Mouse (Mus musculus) heart, embryonic 10.5 days (tissue): ENCODE results near the gene Nrxn1. TPM values are rescaled to one million over a fixed set of nuclear protein-coding genes. Genes with fewer than 3 reads are reported as not detected.

Experiments used
- DNase-seq: peaks from one replicate; pipeline ENCODE4 v3.0.0-alpha.2; 2017; ENCODE audit warnings: low spot score
- H3K27ac ChIP-seq: fragments of 300-500 bp; sonication (generic); 2 replicates; pipeline ENCODE4 v1.5.1; 2016; ENCODE audit warnings: mild to moderate bottlenecking
- H3K27me3 ChIP-seq: fragments of 300-500 bp; sonication (generic); 2 replicates; pipeline ENCODE4 v1.6.1; 2016; ENCODE audit warnings: mild to moderate bottlenecking; ENCODE audit not compliant: poor library complexity, insufficient read depth, severe bottlenecking
- H3K36me3 ChIP-seq: fragments of 300-500 bp; sonication (generic); 2 replicates; pipeline ENCODE4 v1.6.1; 2016; ENCODE audit warnings: mild to moderate bottlenecking, moderate library complexity
- H3K4me1 ChIP-seq: fragments of 300-500 bp; sonication (generic); 2 replicates; pipeline ENCODE4 v1.6.1; 2016; ENCODE audit warnings: mild to moderate bottlenecking
- H3K4me3 ChIP-seq: fragments of 300-500 bp; sonication (generic); 2 replicates; pipeline ENCODE4 v1.5.1; 2016; ENCODE audit warnings: mild to moderate bottlenecking, moderate library complexity
- H3K9me3 ChIP-seq: fragments of 300-500 bp; sonication (generic); 2 replicates; pipeline ENCODE4 v1.6.1; 2016; ENCODE audit warnings: mild to moderate bottlenecking, moderate library complexity
- WGBS: fragments of 180-500 bp; shearing (Covaris S2); methylation state at CpG from one replicate; pipeline ENCODE4 v1.1.7; 2016; 5-methylcytosine and 5-hydroxymethylcytosine counted together
- polyA plus RNA-seq: library from polyadenylated mRNA; unstranded; fragments of >200 nt; fragmentation: Nextera tagmentation; extraction: Ambion mirVana; gene quantifications from 2 replicates; pipeline ENCODE4 v1.2.1, GENCODE M21; 2016

The Nrxn1 gene
- polyA plus RNA-seq, 1 experiment from 2014 or later, result 2.2 TPM

DNA sequence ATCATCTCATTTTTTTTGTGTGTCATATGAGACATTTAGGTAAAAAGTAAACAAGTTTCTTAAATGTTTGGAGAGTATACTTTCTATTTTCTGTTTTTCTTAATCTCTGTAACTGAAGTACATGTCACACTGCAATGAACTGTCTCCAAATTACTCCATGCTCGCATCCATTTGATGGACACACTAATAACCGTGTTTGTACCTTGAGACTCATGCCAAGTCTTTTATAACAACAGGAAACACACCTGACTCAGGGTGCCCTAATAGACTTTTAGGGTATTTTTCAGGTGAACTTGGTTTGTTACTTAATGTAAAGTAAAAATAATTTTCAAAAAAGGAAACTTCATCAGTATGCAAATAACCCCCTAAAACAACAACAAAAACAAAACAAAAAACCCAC lies 180.1 kb downstream of the Nrxn1 start:
- Histone ChIP-seq H3K4me3 (no peak overlapping the region), H3K9me3 (no peaks in the 10 kb centered on the region), H3K4me1 (no peaks in the 10 kb centered on the region), H3K27me3 (no peaks in the 10 kb centered on the region), H3K36me3 (no peaks in the 10 kb centered on the region), H3K27ac (no peak overlapping the region)
- no peak for DNase-seq
- 87% methylated on average over 2 of the region's 2 CpGs for WGBS

DNA sequence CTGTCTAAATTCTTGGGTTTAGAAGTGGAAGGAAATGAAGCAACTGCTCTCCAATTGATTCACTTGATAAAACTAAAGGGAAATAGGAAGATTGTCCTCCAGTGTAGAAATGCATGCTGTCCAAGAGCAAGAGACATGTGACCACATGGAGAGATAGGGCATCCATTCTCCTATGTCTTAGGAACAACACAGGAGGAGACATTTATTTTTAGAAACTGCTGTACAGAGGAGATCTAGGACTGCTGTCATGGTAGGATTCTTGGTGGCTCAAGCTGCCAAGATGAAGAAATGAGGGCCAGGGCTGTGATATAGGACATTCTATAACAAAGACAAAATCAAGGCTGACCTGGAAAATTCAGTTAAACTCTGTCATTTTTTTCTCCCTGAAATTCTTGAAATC lies 180.5 kb downstream of the Nrxn1 start:
- Histone ChIP-seq H3K4me3 (no peak overlapping the region), H3K36me3 (no peaks in the 10 kb centered on the region), H3K9me3 (no peaks in the 10 kb centered on the region), H3K27ac (no peak overlapping the region), H3K27me3 (no peaks in the 10 kb centered on the region), H3K4me1 (no peaks in the 10 kb centered on the region)
- DNase-seq, result no peak

- WGBS, result 87% methylated on average over 6 of the region's 6 CpGs
- Histone ChIP-seq H3K36me3 (no peaks in the 10 kb centered on the region), H3K4me1 (no peaks in the 10 kb centered on the region), H3K4me3 (no peak overlapping the region), H3K27ac (no peak overlapping the region), H3K9me3 (no peaks in the 10 kb centered on the region), H3K27me3 (no peaks in the 10 kb centered on the region)
- DNase-seq, result no peak
Measured at GRCm38 (mm10) chr17:90906118-90907093, 186.5 kb downstream of the Nrxn1 start.

GRCm38 (mm10) chr17:90905143-90905542 lies 187.7 kb downstream of the Nrxn1 start:
- H3K4me3 ChIP-seq, result no peak overlapping the region
- H3K27me3 ChIP-seq, result no peaks in the 10 kb centered on the region
- DNase-seq, result no peak
- H3K9me3 ChIP-seq, result no peaks in the 10 kb centered on the region
- H3K36me3 ChIP-seq, result no peaks in the 10 kb centered on the region
- H3K4me1 ChIP-seq, result no peaks in the 10 kb centered on the region
- 81% methylated on average over 5 of the region's 5 CpGs for WGBS
- H3K27ac ChIP-seq, result no peak overlapping the region

DNA sequence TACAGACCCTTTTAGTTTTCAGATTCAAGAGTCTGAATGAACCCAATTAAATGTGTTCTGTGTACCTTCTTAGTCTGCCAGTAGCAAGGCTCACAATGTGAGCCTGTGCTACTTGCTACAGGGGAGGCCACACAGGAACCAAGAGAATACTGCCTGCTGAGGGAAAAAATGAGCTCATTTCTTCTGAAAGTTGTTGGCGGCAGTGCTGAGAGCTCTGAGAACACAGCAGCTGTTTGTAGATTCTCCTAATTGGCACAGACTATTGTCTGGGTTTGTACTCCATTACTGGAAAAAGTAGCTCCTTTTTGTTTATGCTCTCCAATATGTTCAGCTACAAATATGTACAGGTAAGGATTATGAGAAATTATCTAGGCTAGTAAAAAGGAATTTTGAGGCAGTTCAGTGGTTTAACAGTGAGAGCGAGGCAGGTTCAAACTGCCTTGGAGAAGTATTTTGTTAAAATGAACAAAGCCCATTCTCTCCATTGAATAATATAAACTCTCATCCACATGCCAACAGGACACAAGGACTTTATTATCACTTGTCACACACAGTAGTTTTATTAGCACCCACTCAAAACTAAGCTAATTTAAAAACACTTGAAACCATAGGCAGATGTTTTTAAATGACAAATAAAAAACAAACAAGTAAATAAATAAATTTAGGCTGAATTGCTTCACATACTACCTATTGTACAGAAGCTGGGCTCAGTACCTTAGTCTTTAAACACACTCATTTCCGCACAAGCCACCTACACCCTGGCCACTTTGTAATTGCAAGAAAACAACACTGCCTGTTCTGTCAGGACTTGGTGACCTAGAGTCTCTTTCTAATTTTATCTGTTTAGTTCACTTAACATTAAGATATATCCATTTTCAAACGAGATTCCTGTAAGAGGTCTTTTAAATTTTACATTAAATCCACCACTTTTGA lies 200.3 kb downstream of the Nrxn1 start:
- no peak overlapping the region for H3K27ac ChIP-seq
- H3K9me3 ChIP-seq, result no peaks in the 10 kb centered on the region
- DNase-seq, result no peak
- 60% methylated on average over 4 of the region's 4 CpGs for WGBS
- no peaks in the 10 kb centered on the region for H3K36me3 ChIP-seq
- H3K4me3 ChIP-seq, result no peak overlapping the region
- H3K4me1 ChIP-seq, result no peaks in the 10 kb centered on the region
- H3K27me3 ChIP-seq, result no peaks in the 10 kb centered on the region

DNA sequence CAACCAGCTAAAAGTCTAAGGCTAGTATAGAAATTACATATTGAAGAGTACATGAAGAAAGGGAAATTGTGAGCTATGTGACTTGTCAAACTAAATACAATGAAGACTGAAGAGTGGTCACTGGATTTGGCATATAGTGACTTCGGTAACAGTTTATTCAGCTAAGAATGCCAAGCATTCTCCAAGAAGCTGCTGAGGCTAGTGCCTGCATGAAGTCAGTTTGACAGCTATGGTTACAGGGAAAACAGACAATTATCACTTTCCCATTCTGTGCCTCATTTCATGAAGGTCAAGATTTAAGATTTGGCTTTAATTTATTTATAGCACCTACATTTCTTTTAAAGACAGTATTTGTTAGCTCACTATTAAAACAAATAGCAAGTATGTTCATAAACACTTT lies 201.2 kb downstream of the Nrxn1 start:
- Histone ChIP-seq H3K36me3 (no peaks in the 10 kb centered on the region), H3K27me3 (no peaks in the 10 kb centered on the region), H3K4me3 (no peak overlapping the region), H3K4me1 (no peaks in the 10 kb centered on the region), H3K27ac (no peak overlapping the region), H3K9me3 (no peaks in the 10 kb centered on the region)
- WGBS, result 49% methylated on average over 1 of the region's 1 CpGs
- DNase-seq, result no peak

DNA sequence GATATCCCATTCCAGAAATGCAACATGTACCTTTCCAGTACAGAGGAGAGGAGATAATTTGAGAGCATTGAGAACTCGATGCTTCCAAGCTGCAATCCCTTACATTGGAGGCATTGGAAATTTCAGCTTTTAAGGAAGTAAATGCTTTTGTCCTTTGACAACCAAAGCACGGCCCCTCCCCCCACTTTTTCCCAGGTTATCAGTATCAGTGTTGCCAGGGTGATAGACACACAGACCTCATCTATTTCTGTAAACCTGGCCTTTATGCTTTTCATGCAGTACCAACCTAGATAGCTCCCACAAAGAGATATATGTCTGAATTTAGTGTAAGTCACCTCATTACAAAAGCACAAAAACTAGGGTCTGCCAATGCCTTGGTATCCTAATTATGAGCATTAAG lies 235.6 kb downstream of the Nrxn1 start:
- no peak overlapping the region for H3K27ac ChIP-seq
- no peaks in the 10 kb centered on the region for H3K27me3 ChIP-seq
- WGBS, result 42% methylated on average over 2 of the region's 2 CpGs
- DNase-seq, result no peak
- H3K9me3 ChIP-seq, result no peaks in the 10 kb centered on the region
- H3K4me3 ChIP-seq, result no peak overlapping the region
- H3K36me3 ChIP-seq, result no peaks in the 10 kb centered on the region
- no peaks in the 10 kb centered on the region for H3K4me1 ChIP-seq

DNA sequence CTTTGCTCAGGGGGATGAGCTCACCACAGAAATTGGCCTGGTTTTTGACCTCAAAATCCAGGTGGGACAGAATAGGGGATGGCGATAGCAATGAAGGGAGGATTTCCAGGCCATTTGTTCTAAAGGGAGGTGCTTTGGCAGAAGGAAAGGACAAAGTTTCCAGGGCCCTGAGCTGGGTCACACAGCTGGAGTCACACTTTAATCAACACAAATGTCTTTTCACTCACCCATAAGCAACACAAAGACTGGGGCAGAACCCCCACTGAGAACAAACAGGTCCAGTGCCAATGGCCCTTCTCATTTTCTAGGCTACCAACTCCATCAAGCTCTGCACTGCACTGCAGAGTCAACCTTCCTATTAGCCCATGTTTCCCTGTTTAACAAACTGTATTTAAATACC lies 249.0 kb downstream of the Nrxn1 start:
- Histone ChIP-seq H3K4me3 (no peak overlapping the region), H3K36me3 (no peaks in the 10 kb centered on the region), H3K9me3 (no peaks in the 10 kb centered on the region), H3K27me3 (no peaks in the 10 kb centered on the region), H3K4me1 (no peaks in the 10 kb centered on the region), H3K27ac (no peak overlapping the region)
- 33% methylated on average over 1 of the region's 1 CpGs for WGBS
- no peak for DNase-seq

- DNase-seq, result no peak
- Histone ChIP-seq H3K36me3 (no peaks in the 10 kb centered on the region), H3K27me3 (no peaks in the 10 kb centered on the region), H3K27ac (no peak overlapping the region), H3K9me3 (no peaks in the 10 kb centered on the region), H3K4me3 (no peak overlapping the region), H3K4me1 (no peaks in the 10 kb centered on the region)
Measured at GRCm38 (mm10) chr17:90843072-90843611, 249.7 kb downstream of the Nrxn1 start.

DNA sequence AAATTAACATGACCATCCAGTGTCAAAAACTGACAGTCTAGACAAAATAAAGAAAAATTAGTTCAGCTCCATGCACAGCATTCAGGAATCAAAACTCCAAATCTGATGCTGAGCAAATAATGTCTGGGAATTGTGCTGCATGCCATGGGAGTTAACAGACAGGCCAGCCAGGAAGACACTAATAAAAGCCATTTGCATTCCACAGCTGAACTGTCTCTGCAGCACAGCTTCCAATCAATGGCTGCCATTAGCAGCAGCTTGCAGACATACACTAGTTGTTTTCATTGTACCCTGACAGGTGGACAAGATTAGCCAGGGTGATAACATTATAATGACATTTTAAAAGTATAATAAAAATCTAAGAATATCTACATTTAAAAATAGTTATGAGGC lies 255.9 kb downstream of the Nrxn1 start:
- no peaks in the 10 kb centered on the region for H3K36me3 ChIP-seq
- no peak overlapping the region for H3K4me3 ChIP-seq
- H3K9me3 ChIP-seq, result no peaks in the 10 kb centered on the region
- DNase-seq, result no peak
- no peaks in the 10 kb centered on the region for H3K4me1 ChIP-seq
- no peak overlapping the region for H3K27ac ChIP-seq
- no peaks in the 10 kb centered on the region for H3K27me3 ChIP-seq

- Histone ChIP-seq H3K27ac (no peak overlapping the region), H3K9me3 (no peaks in the 10 kb centered on the region)
- WGBS, result 66% methylated on average over 4 of the region's 4 CpGs
Measured at GRCm38 (mm10) chr17:90836154-90837021, 256.5 kb downstream of the Nrxn1 start.

GRCm38 (mm10) chr17:90818340-90818739 lies 274.5 kb downstream of the Nrxn1 start:
- no peaks in the 10 kb centered on the region for H3K27me3 ChIP-seq
- no peaks in the 10 kb centered on the region for H3K9me3 ChIP-seq
- no peak overlapping the region for H3K27ac ChIP-seq
- H3K36me3 ChIP-seq, result no peaks in the 10 kb centered on the region
- DNase-seq, result no peak
- no peak overlapping the region for H3K4me3 ChIP-seq
- 66% methylated on average over 2 of the region's 2 CpGs for WGBS
- no peaks in the 10 kb centered on the region for H3K4me1 ChIP-seq

More at GRCm38 (mm10) chr17:90836154-90837021, 256.5 kb downstream of the Nrxn1 start:
- H3K27me3 ChIP-seq, result no peaks in the 10 kb centered on the region
- H3K4me1 ChIP-seq, result no peaks in the 10 kb centered on the region
- no peaks in the 10 kb centered on the region for H3K36me3 ChIP-seq
- DNase-seq, result no peak
- H3K4me3 ChIP-seq, result no peak overlapping the region
